Mouse (Mus musculus): ENCODE measurements around the gene Akr1b3.
"Not testable (repeated sequence)": the region's sequence is repeated elsewhere in the genome, so short reads cannot be mapped to it uniquely, and the experiment has no call there.

Akr1b3 gene

DNA sequence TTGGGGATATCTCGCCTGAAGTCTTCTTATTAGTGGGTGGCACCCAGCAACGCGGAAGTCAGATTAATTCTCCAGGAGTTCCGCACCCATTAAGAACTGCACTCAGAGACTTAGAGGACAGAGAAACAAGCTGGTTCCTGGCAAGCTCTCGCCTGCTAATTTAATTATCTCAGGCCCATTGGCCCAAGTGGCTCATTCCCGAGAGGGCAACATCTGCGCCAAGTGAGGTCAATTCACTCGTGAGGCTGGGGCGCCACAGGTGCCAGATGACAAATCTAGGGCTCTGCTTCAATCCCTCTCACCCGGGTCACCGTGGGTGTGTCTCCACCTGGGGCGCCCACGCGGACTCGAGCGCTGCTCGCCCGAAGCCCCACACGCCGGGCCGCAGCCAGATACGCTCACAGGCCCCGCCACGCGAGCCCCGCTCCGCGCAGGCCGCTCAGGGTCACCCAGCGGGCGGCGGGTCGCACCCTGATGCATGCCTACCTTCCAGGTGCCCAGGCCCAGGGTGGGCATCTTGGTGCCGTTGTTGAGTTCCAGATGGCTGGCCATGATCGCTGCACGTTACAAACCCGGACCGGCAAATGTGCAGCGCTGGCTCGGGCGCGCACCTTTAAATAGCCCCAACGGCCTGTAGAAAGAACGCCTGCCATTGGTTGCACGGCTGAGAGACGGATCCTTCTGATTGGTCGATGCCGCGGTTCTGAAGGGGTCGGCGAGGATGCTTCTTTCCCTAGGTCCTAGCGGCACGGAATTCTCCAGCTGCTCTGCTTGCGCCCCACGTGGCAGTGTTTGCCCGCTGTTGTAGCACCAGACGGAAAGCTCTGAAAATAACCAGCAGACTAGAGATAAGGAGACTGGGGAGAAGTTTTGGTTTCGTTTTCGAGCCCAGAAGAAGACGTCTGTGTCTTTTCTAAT is at the start of gene Akr1b3:
TSS of gene Akr1b3 (minus strand) at position 625 of the 918 bp plus-strand sequence.
- DNase-seq (ENCODE audit: low read depth in 1 of 2, low spot score in 2 of 2), result peak; percentile 26 to 52

GRCm38 (mm10) chr6:34364217-34365136 is 47.2 kb upstream of the Akr1b3 start:
- no peak for DNase-seq (ENCODE audit: low read depth in 1 of 2, low spot score in 2 of 2)

GRCm38 (mm10) chr6:34355841-34356240 is 38.6 kb upstream of the Akr1b3 start:
- DNase-seq (ENCODE audit: low read depth in 1 of 2, low spot score in 2 of 2), result no peak

- DNase-seq (ENCODE audit: low read depth in 1 of 2, low spot score in 2 of 2), result no peak
These were observed 38.1 kb upstream of the Akr1b3 start for GRCm38 (mm10) chr6:34355349-34355747.

DNA sequence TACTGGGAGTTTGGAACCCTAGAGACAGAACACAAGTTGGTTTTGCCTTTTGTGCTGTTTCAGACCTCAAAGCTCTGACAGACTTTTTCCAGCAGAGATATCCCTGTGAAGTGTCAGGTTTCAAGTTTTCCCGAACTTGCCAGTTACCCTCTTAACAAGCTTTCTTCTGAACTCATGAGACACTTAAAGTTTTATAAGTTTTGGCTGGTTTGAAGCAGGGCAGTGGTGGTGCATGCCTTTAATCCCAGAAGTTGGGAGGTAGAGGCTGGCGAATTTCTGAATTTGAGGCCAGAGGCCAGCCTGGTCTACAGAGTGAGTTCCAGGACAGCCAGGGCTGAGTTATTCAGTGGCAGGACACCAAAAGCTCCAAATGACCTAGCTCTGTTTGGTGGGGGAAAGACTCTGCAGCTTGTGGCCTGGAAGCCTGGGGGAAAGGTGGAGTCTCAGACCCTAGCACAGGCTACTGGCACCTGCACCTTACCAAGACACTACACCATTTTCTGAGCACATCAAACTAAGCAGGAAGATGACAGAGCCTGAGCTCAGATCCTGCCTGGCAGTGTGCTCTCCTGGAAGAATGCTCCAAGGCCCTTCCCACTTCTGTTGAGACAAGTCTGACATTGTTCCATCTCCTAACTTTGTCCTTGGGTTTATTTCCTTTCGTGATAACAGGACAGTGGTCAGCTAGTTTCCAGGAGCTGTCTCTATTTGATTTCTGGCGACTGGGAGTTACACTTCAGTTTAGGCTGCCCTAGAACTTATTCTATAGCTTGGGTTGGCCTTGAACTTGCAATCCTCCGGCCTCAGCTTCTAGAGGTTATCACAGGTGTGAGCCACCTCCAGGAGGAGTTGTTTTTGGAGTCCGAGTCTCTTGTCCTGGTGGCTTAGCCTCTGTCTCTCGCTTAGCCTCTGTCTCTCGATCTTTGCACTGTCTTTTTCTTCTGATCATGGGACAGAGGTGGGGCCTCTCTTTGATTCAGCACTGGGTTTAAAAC is 37.4 kb upstream of the Akr1b3 start:
- DNase-seq (ENCODE audit: low read depth in 1 of 2, low spot score in 2 of 2), result no peak

DNA sequence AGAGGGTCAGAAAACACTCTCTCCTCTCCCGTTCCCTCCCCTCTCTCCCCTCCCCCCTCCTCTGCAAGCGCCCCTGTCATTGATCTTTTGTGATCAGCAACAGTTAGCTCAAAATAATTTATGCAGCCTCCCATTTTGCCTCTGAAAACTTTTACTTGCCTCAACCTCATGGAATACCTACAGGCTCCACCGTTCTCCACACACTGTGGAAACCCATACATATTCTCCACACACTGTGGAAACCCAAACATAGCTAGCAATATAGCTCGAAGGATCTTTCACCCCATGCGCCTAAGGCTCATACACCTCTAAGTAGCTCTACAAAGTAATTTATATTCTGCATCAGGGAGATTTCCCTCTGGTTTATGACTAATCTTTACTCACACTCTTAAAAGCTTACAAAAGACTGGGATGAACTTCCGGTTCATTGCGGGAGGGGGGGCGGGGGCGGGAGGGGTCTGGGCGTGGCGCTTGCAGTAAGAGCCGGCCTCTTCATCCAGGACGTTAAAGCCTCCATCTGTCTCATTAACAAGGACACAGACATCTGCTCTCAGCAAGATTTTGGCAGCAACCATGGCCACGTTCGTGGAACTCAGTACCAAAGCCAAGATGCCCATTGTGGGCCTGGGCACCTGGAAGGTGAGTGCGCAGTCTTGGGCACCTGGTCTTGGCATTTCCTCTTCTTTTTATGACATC is 36.5 kb upstream of the Akr1b3 start, which contains the start of gene Akr1b8:
TSS of gene Akr1b8 (plus strand) at position 462 of the 696 bp plus-strand sequence.
- no peak for DNase-seq (ENCODE audit: low read depth in 1 of 2, low spot score in 2 of 2)

DNA sequence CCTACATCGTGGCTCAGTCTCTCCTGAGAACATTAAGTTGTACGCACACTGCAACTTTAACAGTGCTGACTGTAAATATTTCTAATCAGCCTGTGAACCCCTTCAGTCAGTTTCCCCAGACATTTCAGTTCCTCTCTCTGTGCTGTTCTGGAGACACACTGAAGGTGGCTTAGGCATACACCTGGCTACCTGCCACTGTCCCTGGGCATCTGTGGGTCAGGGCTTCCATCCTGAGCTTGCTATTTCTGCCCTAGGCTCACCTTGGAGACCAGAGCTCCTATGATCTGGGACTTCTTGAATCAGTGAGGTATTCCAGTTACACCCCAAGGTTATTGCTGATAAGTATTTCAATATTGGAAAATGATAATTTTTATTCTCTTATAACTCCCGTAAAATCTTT is 35.1 kb upstream of the Akr1b3 start:
- no peak for DNase-seq (ENCODE audit: low read depth in 1 of 2, low spot score in 2 of 2)

GRCm38 (mm10) chr6:34351481-34351880 is 34.2 kb upstream of the Akr1b3 start:
- not testable (repeated sequence) for DNase-seq (ENCODE audit: low read depth in 1 of 2, low spot score in 2 of 2)

DNA sequence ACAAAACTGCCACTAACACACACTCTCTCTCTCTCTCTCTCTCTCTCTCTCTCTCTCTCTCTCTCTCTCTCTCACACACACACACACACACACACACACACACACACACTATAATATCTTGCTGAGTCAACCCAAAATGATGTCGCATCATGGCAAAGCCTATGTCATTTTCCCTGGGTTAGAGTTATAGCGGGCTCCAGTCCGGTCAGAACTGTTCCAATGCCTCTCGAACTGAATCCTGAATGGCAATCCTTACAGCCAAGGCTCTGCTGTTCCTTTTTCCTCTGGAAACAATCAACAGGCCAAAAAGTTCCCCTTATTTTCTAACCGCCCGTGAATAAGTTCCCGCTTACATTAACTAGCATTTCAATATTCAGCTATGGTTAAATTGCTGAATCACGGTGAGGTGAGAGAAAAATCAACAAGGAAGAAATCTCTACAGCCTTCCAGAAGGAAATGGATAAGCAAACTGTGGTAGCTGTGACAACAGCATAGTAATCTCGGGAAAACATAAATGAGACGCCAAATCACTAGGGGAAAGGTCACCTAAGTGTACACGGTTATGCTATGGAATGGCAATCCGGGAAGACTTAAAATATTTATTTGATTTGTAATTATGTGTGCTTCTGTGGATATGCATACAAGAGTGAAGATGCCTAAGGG is 32.9 kb upstream of the Akr1b3 start:
- DNase-seq (ENCODE audit: low read depth in 1 of 2, low spot score in 2 of 2), result no peak

DNA sequence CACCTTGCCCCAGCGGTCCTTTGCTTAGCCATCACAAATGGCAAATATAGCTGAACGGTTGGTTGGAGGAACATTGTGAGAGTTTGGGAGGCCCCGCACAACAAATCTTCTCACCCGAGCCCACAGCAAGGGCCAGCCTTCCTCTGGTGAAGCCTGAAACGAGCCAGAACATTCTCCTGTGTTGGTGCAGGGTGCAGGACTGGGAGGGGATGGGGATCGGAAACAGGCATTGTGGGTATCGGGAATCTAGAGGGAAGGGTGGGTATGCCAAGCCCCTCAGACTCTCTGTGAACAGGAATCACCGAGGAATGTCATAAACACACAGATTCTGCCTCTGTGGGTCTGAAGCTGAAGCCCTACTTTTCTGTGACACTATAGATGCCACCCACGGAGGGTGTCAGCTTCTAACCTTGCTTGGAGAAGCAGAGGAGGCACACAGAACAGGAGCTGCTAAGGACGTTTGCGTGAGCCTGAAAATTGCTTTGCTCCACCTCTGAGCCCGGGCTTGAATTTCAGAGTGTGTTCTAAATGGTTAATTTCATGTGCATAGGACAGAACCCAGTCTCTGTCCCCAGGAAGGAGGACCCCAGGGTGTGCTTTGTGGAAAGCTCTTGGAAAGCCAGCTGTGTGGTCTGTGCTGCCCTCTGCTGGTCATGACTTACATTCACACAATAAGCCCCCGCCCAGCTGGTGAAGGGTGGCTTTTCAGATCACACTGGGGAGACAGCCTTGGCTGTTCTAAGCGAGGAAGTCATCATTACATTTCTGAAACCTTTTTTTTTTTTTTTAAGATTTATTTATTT is 29.0 kb upstream of the Akr1b3 start:
- peak in 1 of 2 experiments; percentile 25 for DNase-seq (ENCODE audit: low read depth in 1 of 2, low spot score in 2 of 2)

GRCm38 (mm10) chr6:34344935-34345334 is 27.7 kb upstream of the Akr1b3 start:
- DNase-seq (ENCODE audit: low read depth in 1 of 2, low spot score in 2 of 2), result no peak

DNA sequence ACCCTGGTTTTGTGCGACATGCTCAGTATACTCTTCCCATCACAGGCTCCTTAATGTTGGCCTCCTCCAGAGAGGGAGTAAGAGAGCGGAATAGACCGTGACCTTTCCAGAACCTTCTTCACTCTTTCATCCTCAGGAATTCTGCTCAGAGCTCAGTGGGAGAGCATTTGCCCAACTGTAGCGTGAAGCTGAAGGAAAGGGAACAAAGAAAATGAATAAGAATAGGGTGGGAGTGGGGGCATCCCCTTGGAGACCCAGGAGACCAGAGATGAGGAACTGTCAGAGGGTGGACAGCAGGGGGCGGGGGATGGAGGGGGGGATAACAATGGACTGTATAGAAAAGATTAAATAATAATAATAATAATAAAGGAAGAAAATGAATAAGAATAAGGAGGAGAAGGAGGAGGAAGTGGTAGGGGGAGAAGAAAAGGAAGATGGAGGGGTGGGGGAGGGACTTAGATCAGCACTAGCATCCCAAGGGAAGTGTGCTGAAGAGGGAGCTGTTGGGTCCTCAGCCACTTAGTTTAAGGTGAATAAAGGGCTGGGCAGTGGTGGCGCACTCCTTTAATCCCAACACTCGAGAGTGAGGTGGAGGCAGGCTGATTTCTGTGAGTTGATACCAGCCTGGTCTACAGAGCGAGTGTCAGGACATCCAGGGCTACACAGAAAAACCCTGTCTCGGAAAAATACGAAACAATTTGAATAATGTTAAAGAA is 27.0 kb upstream of the Akr1b3 start:
- DNase-seq (ENCODE audit: low read depth in 1 of 2, low spot score in 2 of 2), result no peak

DNA sequence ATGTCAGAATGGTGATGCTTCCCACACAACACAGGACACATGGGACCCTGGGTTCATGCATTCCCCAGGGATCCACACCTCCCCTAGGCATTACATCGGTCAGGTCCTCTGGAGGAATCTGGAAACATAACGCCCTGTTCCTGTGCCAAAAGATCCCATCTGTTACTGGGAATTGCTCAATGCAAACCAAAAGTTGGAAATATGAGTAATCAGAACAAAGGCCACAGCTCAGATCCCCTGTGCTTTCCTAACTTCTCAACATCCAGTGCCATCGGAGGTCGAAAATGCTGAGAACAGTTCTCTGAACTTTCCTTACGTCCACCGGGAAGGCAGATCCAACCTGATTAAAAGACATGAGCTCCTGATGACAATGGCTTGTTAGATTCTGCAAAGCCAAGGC is 26.1 kb upstream of the Akr1b3 start:
- DNase-seq (ENCODE audit: low read depth in 1 of 2, low spot score in 2 of 2), result no peak

DNA sequence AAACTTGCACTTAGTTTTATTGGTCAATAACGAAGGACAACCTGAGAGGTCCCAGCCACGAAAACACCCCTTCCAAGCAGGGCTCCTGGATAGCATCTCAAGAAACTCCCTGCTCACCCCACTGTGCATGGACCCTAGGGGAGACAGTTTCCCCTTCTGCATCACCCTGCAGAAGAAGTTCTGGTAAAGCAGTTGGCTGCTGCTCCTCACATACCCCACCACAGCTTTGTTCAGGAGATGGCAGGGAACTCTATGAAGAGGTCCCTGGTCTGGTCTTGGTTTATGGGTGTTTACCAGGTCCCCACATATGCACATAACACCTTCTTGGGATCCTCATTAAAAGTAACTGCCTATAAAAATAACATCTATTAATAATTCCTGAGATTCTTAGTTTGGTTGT is 25.2 kb upstream of the Akr1b3 start:
- DNase-seq (ENCODE audit: low read depth in 1 of 2, low spot score in 2 of 2), result no peak

DNA sequence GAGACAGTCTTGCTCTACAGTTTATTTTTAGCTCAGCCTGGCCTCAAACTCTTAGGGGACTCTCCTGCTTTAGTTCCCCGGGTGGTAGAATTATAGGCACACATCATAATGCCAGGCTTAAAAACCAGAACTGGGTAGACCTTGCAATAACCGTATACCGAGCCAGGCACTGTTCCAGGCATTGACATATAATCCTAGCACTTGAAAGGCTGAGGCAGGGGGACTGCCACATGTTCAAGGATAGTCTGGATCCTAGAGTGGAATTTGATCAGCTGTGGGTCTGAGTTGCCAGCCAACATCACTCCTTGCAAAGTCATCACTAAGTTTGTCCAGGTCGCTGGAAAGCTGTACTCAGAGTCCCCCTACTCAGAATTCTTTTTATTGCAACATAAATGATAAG is 24.7 kb upstream of the Akr1b3 start:
- no peak for DNase-seq (ENCODE audit: low read depth in 1 of 2, low spot score in 2 of 2)

GRCm38 (mm10) chr6:34337799-34338198 is 20.5 kb upstream of the Akr1b3 start:
- no peak for DNase-seq (ENCODE audit: low read depth in 1 of 2, low spot score in 2 of 2)

DNA sequence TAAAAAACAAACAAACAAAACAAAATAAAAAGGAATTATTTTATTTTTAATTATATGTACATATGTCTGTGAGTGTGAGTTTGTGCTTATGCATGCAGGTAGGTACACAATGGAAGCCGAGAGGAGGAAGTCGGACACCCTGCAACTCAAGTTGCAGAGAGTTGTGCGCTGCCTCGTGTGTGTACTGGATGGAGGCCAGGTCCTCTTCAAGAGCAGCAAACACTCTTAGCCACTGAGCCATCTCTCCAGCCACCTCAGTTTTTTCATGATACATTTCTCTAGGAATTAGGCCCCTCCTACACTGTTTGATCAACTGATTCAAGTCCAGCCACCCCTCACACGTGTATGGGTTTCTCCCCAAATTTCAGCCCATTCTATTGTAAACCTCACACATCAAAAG is 17.4 kb upstream of the Akr1b3 start:
- DNase-seq (ENCODE audit: low read depth in 1 of 2, low spot score in 2 of 2), result no peak

- not testable (repeated sequence) for DNase-seq (ENCODE audit: low read depth in 1 of 2, low spot score in 2 of 2)
These were observed 14.5 kb upstream of the Akr1b3 start for GRCm38 (mm10) chr6:34331804-34332203.

Data from monocyte, adult 2 months (primary cell).